8 mouse cellular contexts compared by ENCODE assay signal in genomic region chr3:88502641-88503504, GRCm38 (mm10). TPM values are rescaled to one million over a fixed set of nuclear protein-coding genes. Genes with fewer than 3 reads are reported as not detected.
DNase-seq lines count a peak whose midpoint lies in the region; ATAC-seq and TF ChIP-seq lines count a peak whose summit lies in the region.

No protein-coding gene starts in this region.

- H3K4me2 ChIP-seq in limb, embryonic 13.5 days (replicated peaks), result peak overlapping the region; percentile 99
- H3K4me2 ChIP-seq in midbrain, embryonic 14.5 days (ENCODE audit: low read length), result peak overlapping the region; percentile 96

- H3K4me1 ChIP-seq in embryonic fibroblast, embryonic 13.5 days (ENCODE audit: control insufficient read depth, insufficient read depth, low read length), result peaks cover 18% of the 10 kb centered on the region
- H3K4me1 ChIP-seq in limb, embryonic 13.5 days, result peaks cover 68% of the 10 kb centered on the region
- peaks cover 18% of the 10 kb centered on the region for H3K4me1 ChIP-seq in midbrain, embryonic 14.5 days (ENCODE audit: control insufficient read depth, insufficient read depth, low read length)

- peak; percentile 99 for TF ChIP-seq POLR2A in embryonic fibroblast, embryonic 13.5 days (IDR thresholded peaks at IDR 0.05; ENCODE audit: low read depth, low read length)

- ATAC-seq in limb, embryonic 13.5 days (ENCODE audit: low FRiP score, low read depth), result peak; percentile 87
- ATAC-seq in midbrain, embryonic 14.5 days (ENCODE audit: low FRiP score, low TSS enrichment), result peak; percentile 82

- H3K27ac ChIP-seq in embryonic fibroblast, embryonic 13.5 days (ENCODE audit: insufficient read depth, low read length), result peak overlapping the region; percentile 94
- peak overlapping the region; percentile 92 for H3K27ac ChIP-seq in limb, embryonic 13.5 days
- H3K27ac ChIP-seq in midbrain, embryonic 14.5 days (replicated peaks; ENCODE audit: low read depth, low read length), result peak overlapping the region; percentile 45

- H3K9ac ChIP-seq in limb, embryonic 13.5 days, result peak overlapping the region; percentile 94
- H3K9ac ChIP-seq in midbrain, embryonic 14.5 days (replicated peaks; ENCODE audit: low read length), result peak overlapping the region; percentile 79

- peaks cover 12% of the 10 kb centered on the region; the same call in 1 of the 2 replicates for H3K36me3 ChIP-seq in limb, embryonic 13.5 days
- no peaks in the 10 kb centered on the region for H3K36me3 ChIP-seq in midbrain, embryonic 14.5 days (ENCODE audit: control insufficient read depth, insufficient read depth, low read length)

- H3K4me3 ChIP-seq in embryonic fibroblast, embryonic 13.5 days (ENCODE audit: insufficient read depth, low read length), result peak overlapping the region; percentile 82
- peak overlapping the region; percentile 86 for H3K4me3 ChIP-seq in limb, embryonic 13.5 days
- H3K4me3 ChIP-seq in midbrain, embryonic 14.5 days (replicated peaks; ENCODE audit: low read depth, low read length), result peak overlapping the region; percentile 69

- no peaks in the 10 kb centered on the region for H3K9me3 ChIP-seq in limb, embryonic 13.5 days
- no peaks in the 10 kb centered on the region for H3K9me3 ChIP-seq in midbrain, embryonic 14.5 days (ENCODE audit: control insufficient read depth, low read length)

- no peak for TF ChIP-seq CTCF in embryonic fibroblast, embryonic 13.5 days (IDR thresholded peaks at IDR 0.05; ENCODE audit: borderline replicate concordance, insufficient read depth, low read length)

- peak; percentile 86 for DNase-seq in CD4-positive helper T cell, adult 2 months (ENCODE audit: low read depth, low spot score)
- peak; percentile 98 for DNase-seq in brain, adult 2 months (ENCODE audit: low read depth, low spot score)
- peak; percentile 94 to 96 for DNase-seq in heart, adult 9 months (ENCODE audit: low spot score in 2 of 2)
- peak; percentile 96 for DNase-seq in kidney, adult 9 months
- DNase-seq in midbrain, embryonic 14.5 days, result peak; percentile 88
- DNase-seq in spleen, postnatal 36 days (ENCODE audit: low spot score in 2 of 2), result peak; percentile 70 to 78

- WGBS in limb, embryonic 13.5 days, result under 1% methylated on average over 55 of the region's 55 CpGs
- 1% methylated on average over 55 of the region's 55 CpGs for WGBS in midbrain, embryonic 14.5 days

- no peaks in the 10 kb centered on the region for H3K27me3 ChIP-seq in limb, embryonic 13.5 days
- peaks cover 10% of the 10 kb centered on the region; the same call in 1 of the 2 replicates for H3K27me3 ChIP-seq in midbrain, embryonic 14.5 days (ENCODE audit: control insufficient read depth, insufficient read depth, low read length)

RNA-seq across cellular contexts. Expression of gene Lmna, which starts 6.9 kb away (rescaled TPM):
- polyA plus RNA-seq in embryonic fibroblast, embryonic 13.5 days (2011; ENCODE audit: insufficient read length, low read depth, missing spikeins), result 401 and 426 TPM in 2 replicates
- polyA plus RNA-seq in limb, embryonic 13.5 days (2015; fragmentation: Nextera tagmentation; extraction: Ambion mirVana), result 174 and 183 TPM in 2 replicates
- polyA plus RNA-seq in midbrain, embryonic 14.5 days (2014; fragmentation: Nextera tagmentation; extraction: Ambion mirVana), result 31.0 and 34.3 TPM in 2 replicates

RNA-seq across cellular contexts. Expression of gene Mex3a, which starts 29.3 kb away (rescaled TPM):
- 25.7 and 33.6 TPM in 2 replicates for polyA plus RNA-seq in embryonic fibroblast, embryonic 13.5 days (2011; ENCODE audit: insufficient read length, low read depth, missing spikeins)
- polyA plus RNA-seq in limb, embryonic 13.5 days (2015; fragmentation: Nextera tagmentation; extraction: Ambion mirVana), result 32.9 and 33.9 TPM in 2 replicates
- 50.8 and 51.8 TPM in 2 replicates for polyA plus RNA-seq in midbrain, embryonic 14.5 days (2014; fragmentation: Nextera tagmentation; extraction: Ambion mirVana)

RNA-seq across cellular contexts. Expression of gene Sema4a, which starts 41.9 kb away (rescaled TPM):
- polyA plus RNA-seq in embryonic fibroblast, embryonic 13.5 days (2011; ENCODE audit: insufficient read length, low read depth, missing spikeins), result 0.25 and 0.63 TPM in 2 replicates
- 7.9 and 9.9 TPM in 2 replicates for polyA plus RNA-seq in limb, embryonic 13.5 days (2015; fragmentation: Nextera tagmentation; extraction: Ambion mirVana)
- 28.8 and 32.1 TPM in 2 replicates for polyA plus RNA-seq in midbrain, embryonic 14.5 days (2014; fragmentation: Nextera tagmentation; extraction: Ambion mirVana)

RNA-seq across cellular contexts. Expression of gene Rab25, which starts 45.2 kb away (rescaled TPM):
- not detected in 2 replicates for polyA plus RNA-seq in embryonic fibroblast, embryonic 13.5 days (2011; ENCODE audit: insufficient read length, low read depth, missing spikeins)
- polyA plus RNA-seq in limb, embryonic 13.5 days (2015; fragmentation: Nextera tagmentation; extraction: Ambion mirVana), result 7.7 and 9.3 TPM in 2 replicates
- not detected in 2 replicates for polyA plus RNA-seq in midbrain, embryonic 14.5 days (2014; fragmentation: Nextera tagmentation; extraction: Ambion mirVana)

RNA-seq across cellular contexts. Expression of gene Lamtor2, which starts 50.0 kb away (rescaled TPM):
- polyA plus RNA-seq in embryonic fibroblast, embryonic 13.5 days (2011; ENCODE audit: insufficient read length, low read depth, missing spikeins), result 74.4 and 81.1 TPM in 2 replicates
- 147 and 154 TPM in 2 replicates for polyA plus RNA-seq in limb, embryonic 13.5 days (2015; fragmentation: Nextera tagmentation; extraction: Ambion mirVana)
- polyA plus RNA-seq in midbrain, embryonic 14.5 days (2014; fragmentation: Nextera tagmentation; extraction: Ambion mirVana), result 93.4 and 154 TPM in 2 replicates

Comparison
In these comparisons a context has a peak if more than half of its experiments do, and no peak if none do; other contexts are left out.
1. Peak in every context shown above with its lines: DNase-seq, ATAC-seq, H3K4me3 ChIP-seq and H3K27ac ChIP-seq.